Mouse (Mus musculus) neural tube, embryonic 15.5 days (tissue): ENCODE results near the gene Wasl. TPM values are rescaled to one million over a fixed set of nuclear protein-coding genes. Genes with fewer than 3 reads are reported as not detected.

Source experiments
- ATAC-seq: fragments of 200-750 bp; cut with Nextera tagmentation; 2 replicates; pipeline ENCODE4 v1.8.0; 2017; ENCODE audit warnings: mild to moderate bottlenecking, moderate TSS enrichment, moderate library complexity; ENCODE audit not compliant: low FRiP score
- H3K27ac ChIP-seq: fragments of 300-500 bp; sonication (generic); replicated peaks from 2 replicates; pipeline ENCODE4 v1.5.1; 2015; ENCODE audit warnings: mild to moderate bottlenecking, inconsistent platforms
- H3K27me3 ChIP-seq: fragments of 300-500 bp; sonication (generic); replicated peaks from 2 replicates; pipeline ENCODE4 v1.6.1; 2015; ENCODE audit warnings: inconsistent platforms
- H3K36me3 ChIP-seq: fragments of 300-500 bp; sonication (generic); 2 replicates; pipeline ENCODE4 v1.6.1; 2015; ENCODE audit warnings: inconsistent platforms
- H3K4me1 ChIP-seq: fragments of 300-500 bp; sonication (generic); 2 replicates; pipeline ENCODE4 v1.6.1; 2015; ENCODE audit warnings: inconsistent platforms
- H3K4me2 ChIP-seq: fragments of 300-500 bp; sonication (generic); 2 replicates; pipeline ENCODE4 v1.6.1; 2015; ENCODE audit warnings: inconsistent platforms, mild to moderate bottlenecking, moderate library complexity
- H3K4me3 ChIP-seq: fragments of 300-500 bp; sonication (generic); replicated peaks from 2 replicates; pipeline ENCODE4 v1.5.1; 2015; ENCODE audit warnings: mild to moderate bottlenecking, inconsistent platforms
- H3K9ac ChIP-seq: fragments of 300-500 bp; sonication (generic); replicated peaks from 2 replicates; pipeline ENCODE4 v1.6.1; 2015; ENCODE audit warnings: mild to moderate bottlenecking, inconsistent platforms
- H3K9me3 ChIP-seq: fragments of 300-500 bp; sonication (generic); replicated peaks from 2 replicates; pipeline ENCODE4 v1.6.1; 2016; ENCODE audit warnings: inconsistent platforms
- WGBS: fragments of 180-500 bp; shearing (Covaris S2); methylation state at CpG from one replicate; pipeline ENCODE4 v1.1.7; 2015; ENCODE audit warnings: mixed read lengths; 5-methylcytosine and 5-hydroxymethylcytosine counted together
- polyA plus RNA-seq: library from polyadenylated mRNA; unstranded; fragments of >200 nt; fragmentation: Nextera tagmentation; extraction: Ambion mirVana; gene quantifications from 2 replicates; pipeline ENCODE4 v1.2.1, GENCODE M21; 2015

The Wasl gene
- polyA plus RNA-seq, 1 experiment from 2014 or later: 60.5 TPM

DNA sequence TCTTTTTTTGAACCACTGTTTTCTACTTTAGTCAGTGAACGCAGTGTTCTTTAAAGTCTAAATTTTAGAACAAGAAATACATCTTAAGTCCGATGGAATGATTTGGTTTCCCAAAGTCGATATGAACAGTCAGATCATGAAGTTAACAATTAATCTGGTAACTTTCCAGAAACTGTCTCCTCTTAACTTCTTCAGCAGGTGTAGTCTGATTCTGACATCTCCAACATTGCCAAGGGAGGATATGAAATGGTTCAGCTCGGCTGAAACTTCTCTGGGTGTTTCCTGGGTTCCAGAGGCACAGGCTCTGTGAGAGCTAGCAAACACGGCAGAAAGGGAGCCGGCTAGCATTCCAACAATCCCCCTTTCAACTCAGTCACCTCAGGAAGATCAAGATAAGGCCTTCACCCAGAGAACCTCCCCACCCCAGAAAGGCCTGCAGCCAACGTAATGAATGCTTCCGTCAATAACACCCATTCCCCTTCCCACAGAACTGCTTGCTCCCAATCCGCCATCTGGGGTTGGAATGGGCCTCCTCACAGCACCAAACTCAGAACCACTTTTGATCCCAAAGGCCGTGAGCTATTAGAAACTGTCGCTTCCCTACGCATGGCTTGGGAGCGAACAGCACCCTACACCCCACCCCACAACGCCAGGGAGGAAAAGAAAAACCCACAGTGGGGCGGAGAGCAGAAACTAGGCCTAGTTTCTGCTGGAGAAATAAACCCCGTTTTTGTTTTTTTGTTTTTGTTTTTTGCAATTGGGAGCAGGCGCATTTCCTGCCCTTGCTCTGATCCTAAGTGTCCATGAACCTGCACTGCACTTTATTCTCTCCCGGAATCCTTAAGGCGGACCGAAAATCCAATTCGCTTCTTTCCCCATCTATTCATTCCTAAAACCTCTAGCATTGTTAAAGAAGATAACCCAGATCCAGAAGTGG lies 1.3 kb downstream of the Wasl start:
- Histone ChIP-seq H3K27me3 (no peaks in the 10 kb centered on the region), H3K4me1 (peaks cover 16% of the 10 kb centered on the region), H3K4me3 (peak overlapping the region; percentile 95), H3K4me2 (peak overlapping the region; percentile 90), H3K27ac (peak overlapping the region; percentile 97), H3K9ac (peak overlapping the region; percentile 93), H3K9me3 (no peaks in the 10 kb centered on the region), H3K36me3 (no peaks in the 10 kb centered on the region)
- WGBS: 12% methylated on average over 21 of the region's 21 CpGs
- no peak for ATAC-seq

DNA sequence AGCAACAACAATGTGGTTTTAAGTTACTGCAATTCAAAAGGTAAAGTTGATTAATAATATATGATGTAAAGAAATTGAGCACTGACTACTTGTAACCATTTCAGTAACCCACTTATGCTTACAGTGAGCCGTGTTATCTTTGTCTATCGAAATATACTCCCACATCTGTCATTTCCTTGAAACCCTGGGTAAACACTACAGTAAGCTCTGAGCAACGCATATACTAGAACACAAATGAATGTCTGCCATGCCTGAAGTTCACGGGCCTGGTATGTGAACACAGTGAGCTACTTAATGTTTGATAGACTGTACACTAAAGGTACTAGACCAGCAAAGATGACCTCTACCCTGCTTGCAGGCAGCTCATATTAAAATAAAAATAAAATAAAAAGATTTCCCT lies 2.3 kb downstream of the Wasl start:
- no peak for ATAC-seq
- no peak overlapping the region for H3K27ac ChIP-seq
- WGBS: 66% methylated on average over 4 of the region's 4 CpGs
- peak overlapping the region; percentile 90 for H3K4me2 ChIP-seq
- no peak overlapping the region for H3K4me3 ChIP-seq
- H3K4me1 ChIP-seq: peaks cover 18% of the 10 kb centered on the region
- H3K36me3 ChIP-seq: no peaks in the 10 kb centered on the region
- H3K9me3 ChIP-seq: no peaks in the 10 kb centered on the region
- no peaks in the 10 kb centered on the region for H3K27me3 ChIP-seq
- H3K9ac ChIP-seq: no peak overlapping the region

DNA sequence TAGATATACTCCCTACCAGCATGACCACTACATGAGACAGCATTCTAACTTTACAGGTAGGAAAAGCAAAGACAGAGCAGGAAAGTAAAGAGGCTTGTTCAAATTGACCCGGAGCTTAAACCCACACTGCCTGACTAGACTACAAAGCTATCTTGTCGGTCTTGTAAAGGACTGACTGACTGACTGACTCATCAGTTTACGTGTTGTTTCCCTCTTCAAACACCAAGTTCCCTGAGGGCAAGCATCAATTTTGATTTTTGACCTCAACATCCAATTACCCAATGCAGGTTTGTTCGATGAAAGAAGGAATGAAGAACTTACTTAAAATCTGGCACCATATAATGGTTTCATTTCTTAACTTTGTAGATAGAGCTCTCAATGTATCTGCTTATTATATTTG lies 2.9 kb downstream of the Wasl start:
- H3K36me3 ChIP-seq: no peaks in the 10 kb centered on the region
- WGBS: 81% methylated on average over 4 of the region's 4 CpGs
- H3K27me3 ChIP-seq: no peaks in the 10 kb centered on the region
- H3K4me1 ChIP-seq: peaks cover 19% of the 10 kb centered on the region
- H3K4me3 ChIP-seq: no peak overlapping the region
- no peaks in the 10 kb centered on the region for H3K9me3 ChIP-seq
- H3K27ac ChIP-seq: no peak overlapping the region
- H3K9ac ChIP-seq: no peak overlapping the region
- H3K4me2 ChIP-seq: peak overlapping the region; percentile 17; the same call in 1 of the 2 replicates
- ATAC-seq: no peak

DNA sequence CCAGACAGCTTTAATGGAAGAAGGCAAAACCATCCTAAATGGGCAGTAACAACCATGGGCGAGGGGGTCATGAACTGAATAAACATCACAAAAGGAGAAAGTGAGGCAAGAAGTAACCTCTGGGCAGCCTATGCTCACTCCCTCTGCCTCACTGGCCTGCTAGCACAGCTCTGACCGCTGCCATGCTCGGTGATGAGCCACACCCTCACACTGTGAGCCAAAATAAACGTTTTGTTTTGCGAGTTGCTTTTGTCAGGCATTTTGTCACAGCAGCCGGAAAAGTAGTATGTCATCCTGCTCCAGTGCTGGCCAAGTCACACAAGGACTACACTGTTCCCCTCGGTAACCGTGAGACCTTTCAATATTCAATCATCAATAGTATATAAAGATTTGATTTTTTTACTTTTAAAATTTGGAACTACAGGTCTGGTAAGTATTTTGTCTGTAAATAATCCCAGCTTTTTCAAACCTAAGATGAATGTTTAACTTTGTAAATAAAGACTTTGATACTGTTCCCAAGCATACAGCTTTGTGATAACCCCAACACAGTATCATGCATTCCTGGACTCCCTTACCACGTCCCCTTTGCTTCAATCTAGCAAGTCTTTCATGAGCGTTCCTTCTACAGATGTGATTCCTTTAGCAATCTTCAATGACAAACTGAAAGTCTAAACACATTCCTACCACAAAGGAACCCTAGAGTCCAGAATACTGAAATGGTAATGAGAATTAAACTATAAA lies 7.0 kb downstream of the Wasl start:
- WGBS: 45% methylated on average over 10 of the region's 10 CpGs
- Histone ChIP-seq H3K9me3 (no peaks in the 10 kb centered on the region), H3K27ac (no peak overlapping the region), H3K27me3 (no peaks in the 10 kb centered on the region), H3K4me2 (no peak overlapping the region), H3K4me1 (peaks cover 12% of the 10 kb centered on the region), H3K36me3 (no peaks in the 10 kb centered on the region), H3K9ac (no peak overlapping the region), H3K4me3 (no peak overlapping the region)
- ATAC-seq: no peak

GRCm38 (mm10) chr6:24656094-24656493 lies 8.7 kb downstream of the Wasl start:
- Histone ChIP-seq H3K4me2 (no peak overlapping the region), H3K4me1 (peaks cover 3% of the 10 kb centered on the region; the same call in 1 of the 2 replicates), H3K36me3 (no peaks in the 10 kb centered on the region), H3K9me3 (no peaks in the 10 kb centered on the region), H3K27me3 (no peaks in the 10 kb centered on the region), H3K27ac (no peak overlapping the region), H3K4me3 (no peak overlapping the region), H3K9ac (no peak overlapping the region)
- ATAC-seq: no peak
- WGBS: 89% methylated on average over 1 of the region's 1 CpGs

GRCm38 (mm10) chr6:24651538-24651937 lies 13.3 kb downstream of the Wasl start:
- H3K9ac ChIP-seq: no peak overlapping the region
- H3K27me3 ChIP-seq: no peaks in the 10 kb centered on the region
- WGBS: 70% methylated on average over 7 of the region's 7 CpGs
- no peaks in the 10 kb centered on the region for H3K36me3 ChIP-seq
- no peaks in the 10 kb centered on the region for H3K9me3 ChIP-seq
- no peak for ATAC-seq
- H3K4me2 ChIP-seq: no peak overlapping the region
- peaks cover 7% of the 10 kb centered on the region; the same call in 1 of the 2 replicates for H3K4me1 ChIP-seq
- no peak overlapping the region for H3K4me3 ChIP-seq
- H3K27ac ChIP-seq: no peak overlapping the region

GRCm38 (mm10) chr6:24650719-24651118 lies 14.1 kb downstream of the Wasl start:
- no peak overlapping the region for H3K4me3 ChIP-seq
- ATAC-seq: no peak
- WGBS: 77% methylated on average over 3 of the region's 3 CpGs

DNA sequence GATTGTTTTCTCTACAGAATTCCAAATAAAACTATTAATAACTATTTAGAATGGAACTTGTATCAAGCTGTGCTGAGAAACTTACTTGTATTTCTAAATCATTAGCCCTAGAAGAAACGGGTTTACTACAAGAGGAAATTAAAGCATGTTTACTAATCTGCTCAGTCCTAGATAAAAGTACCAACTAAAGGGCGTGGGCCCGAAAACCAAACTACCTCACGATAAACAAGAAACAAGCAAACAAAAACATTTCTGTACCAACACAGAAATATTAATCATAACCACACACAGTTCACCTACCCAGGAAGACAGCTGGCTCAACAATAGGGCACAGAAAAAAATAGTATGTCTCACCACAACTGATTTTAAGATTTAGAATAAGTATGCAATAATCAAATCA lies 16.4 kb downstream of the Wasl start:
- no peak overlapping the region for H3K4me3 ChIP-seq
- no peaks in the 10 kb centered on the region for H3K27me3 ChIP-seq
- WGBS: 93% methylated on average over 4 of the region's 4 CpGs
- H3K4me2 ChIP-seq: no peak overlapping the region
- no peak overlapping the region for H3K9ac ChIP-seq
- H3K27ac ChIP-seq: no peak overlapping the region
- peaks cover 7% of the 10 kb centered on the region; the same call in 1 of the 2 replicates for H3K4me1 ChIP-seq
- H3K36me3 ChIP-seq: no peaks in the 10 kb centered on the region
- no peaks in the 10 kb centered on the region for H3K9me3 ChIP-seq
- no peak for ATAC-seq

More at GRCm38 (mm10) chr6:24650719-24651118, 14.1 kb downstream of the Wasl start:
- Histone ChIP-seq H3K4me1 (peaks cover 7% of the 10 kb centered on the region; the same call in 1 of the 2 replicates), H3K27ac (no peak overlapping the region), H3K27me3 (no peaks in the 10 kb centered on the region), H3K9me3 (no peaks in the 10 kb centered on the region), H3K9ac (no peak overlapping the region), H3K36me3 (no peaks in the 10 kb centered on the region), H3K4me2 (no peak overlapping the region)

DNA sequence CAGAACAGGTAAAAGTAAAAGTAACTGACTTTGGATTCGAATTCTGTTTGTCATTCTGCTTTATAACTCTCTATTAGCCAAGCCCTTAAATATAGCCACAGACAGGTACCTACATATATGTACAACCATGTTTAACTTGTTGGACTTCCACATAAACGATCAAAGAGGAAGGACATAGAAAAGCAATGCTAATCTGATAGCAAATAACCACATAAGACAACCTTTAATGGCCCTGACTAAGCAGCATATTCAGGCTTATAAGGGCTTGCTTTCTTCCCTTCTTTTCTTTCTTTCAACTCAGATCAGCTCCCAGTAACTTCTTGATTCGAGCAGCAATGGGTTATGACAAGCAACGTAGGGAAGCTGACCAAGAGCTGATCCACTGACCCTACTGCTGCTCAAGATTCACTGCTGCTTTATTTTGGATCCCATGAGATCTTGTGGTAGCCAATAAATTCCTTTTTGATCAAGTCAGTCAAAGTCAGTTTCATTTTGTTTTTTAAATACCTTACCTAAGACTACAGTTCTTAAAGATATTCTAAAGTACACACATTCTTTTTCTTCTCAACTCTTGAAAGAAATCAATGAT lies 17.6 kb downstream of the Wasl start:
- no peak for ATAC-seq
- H3K4me1 ChIP-seq: peaks cover 7% of the 10 kb centered on the region; the same call in 1 of the 2 replicates
- H3K9me3 ChIP-seq: no peaks in the 10 kb centered on the region
- no peak overlapping the region for H3K27ac ChIP-seq
- no peak overlapping the region for H3K9ac ChIP-seq
- WGBS: 93% methylated on average over 4 of the region's 4 CpGs
- no peaks in the 10 kb centered on the region for H3K36me3 ChIP-seq
- H3K4me3 ChIP-seq: no peak overlapping the region
- H3K27me3 ChIP-seq: no peaks in the 10 kb centered on the region
- no peak overlapping the region for H3K4me2 ChIP-seq

DNA sequence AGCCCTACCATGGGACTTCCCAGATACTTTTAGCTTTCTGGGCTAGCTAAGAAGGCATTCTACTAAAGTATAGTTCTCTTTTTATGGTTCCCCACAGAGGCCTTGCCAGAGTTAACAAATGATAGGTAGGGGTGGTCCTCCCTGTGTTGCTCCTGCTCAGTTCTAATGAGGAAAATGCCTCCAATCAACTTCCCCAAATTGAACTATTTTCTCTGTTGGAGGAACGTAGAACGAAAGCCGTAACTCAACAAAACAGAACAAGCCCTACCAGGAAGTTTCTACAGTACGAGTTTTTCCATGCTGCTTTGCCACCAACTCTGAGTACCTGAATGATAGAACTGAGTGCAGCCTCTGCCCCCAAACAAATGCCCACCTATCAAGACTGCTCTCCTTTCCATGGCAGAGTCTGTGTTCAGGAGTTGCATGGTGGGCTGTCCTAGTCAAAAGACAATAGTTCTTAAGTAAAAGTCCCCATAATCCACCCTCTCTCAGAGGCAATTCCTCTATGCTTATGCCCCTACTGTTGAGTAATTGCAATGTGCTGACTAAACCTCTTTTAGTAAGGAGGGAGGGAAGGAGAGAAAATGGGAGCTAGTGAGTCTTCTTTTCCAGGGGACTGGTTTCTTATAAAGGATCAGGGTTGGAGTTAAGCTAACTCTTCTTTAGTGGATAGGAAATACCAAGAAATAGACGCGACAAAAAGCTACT lies 19.3 kb downstream of the Wasl start:
- Histone ChIP-seq H3K4me2 (no peak overlapping the region), H3K27me3 (no peaks in the 10 kb centered on the region), H3K9me3 (no peaks in the 10 kb centered on the region), H3K9ac (no peak overlapping the region), H3K27ac (no peak overlapping the region), H3K4me3 (no peak overlapping the region), H3K36me3 (no peaks in the 10 kb centered on the region), H3K4me1 (peaks cover 5% of the 10 kb centered on the region; the same call in 1 of the 2 replicates)
- 88% methylated on average over 6 of the region's 6 CpGs for WGBS
- ATAC-seq: no peak

GRCm38 (mm10) chr6:24642960-24643359 lies 21.8 kb downstream of the Wasl start:
- Histone ChIP-seq H3K4me3 (no peak overlapping the region), H3K9ac (no peak overlapping the region), H3K36me3 (no peaks in the 10 kb centered on the region), H3K27ac (no peak overlapping the region), H3K4me1 (no peaks in the 10 kb centered on the region), H3K9me3 (no peaks in the 10 kb centered on the region), H3K4me2 (no peak overlapping the region), H3K27me3 (no peaks in the 10 kb centered on the region)
- no peak for ATAC-seq
- 92% methylated on average over 3 of the region's 3 CpGs for WGBS
